Mouse (Mus musculus) layer of hippocampus, adult 2 months (tissue): Measurements from ENCODE around the gene Aifm2. TPM values are rescaled to one million over a fixed set of nuclear protein-coding genes. Genes with fewer than 3 reads are reported as not detected.

Experiments
- DNase-seq, 2 experiments: peaks; one replicate each; pipeline ENCODE4 v3.0.0; 2022; ENCODE audit warnings: low spot score in 2 of 2
- H3K27ac ChIP-seq: fragments of 200-600 bp; 2 replicates; pipeline ENCODE4 v1.8.1; 2022
- H3K4me3 ChIP-seq: fragments of 200-600 bp; 2 replicates; pipeline ENCODE4 v1.8.1; 2022; ENCODE audit warnings: mild to moderate bottlenecking
- CTCF ChIP-seq: fragments of 200-600 bp; conservative IDR thresholded peaks from 2 replicates; pipeline ENCODE4 v1.8.1; 2022; ENCODE audit warnings: antibody characterized with exemption, mild to moderate bottlenecking, moderate library complexity
- long read RNA-seq, 2 experiments: library from polyadenylated mRNA; stranded (forward); transcript quantifications; one replicate each; pipeline ENCODE4 v2.0.0; 2021; ENCODE audit warnings: borderline mapping rate in 2 of 2
- total RNA-seq, 2 experiments: library from RNA; stranded (reverse); gene quantifications; 2 replicates each; pipeline ENCODE4 v1.2.3; 2021

Gene Aifm2
- 1 to 10 TPM; 7.1 to 7.8 TPM for total RNA-seq
- long read RNA-seq, experiment 1, partial matches to known transcripts = 4 of 11 reads
- long read RNA-seq, experiment 1, other reads (novel, unspliced or antisense) = 2 of 11 reads
- long read RNA-seq, experiment 2, transcript Aifm2-203 (9 exons, 3,086 nt) = major isoform, 5 of 11 reads
- long read RNA-seq, experiment 2, partial matches to known transcripts = 2 of 11 reads
- long read RNA-seq, experiment 2, other reads (novel, unspliced or antisense) = 4 of 11 reads

- no peak for DNase-seq
- Histone ChIP-seq H3K4me3 (peak within 1 kb of the TSS; percentile 66), H3K27ac (peak within 1 kb of the TSS; percentile 67; the same call in 1 of the 2 replicates)
- TF ChIP-seq CTCF = no peak
Observed at GRCm38 (mm10) chr10:61714771-61715461, at the start of gene Aifm2. TSS of gene Aifm2 (plus strand) at chr10:61715263.

- Histone ChIP-seq H3K4me3 (no peak overlapping the region), H3K27ac (no peak overlapping the region)
- DNase-seq = no peak
- TF ChIP-seq CTCF = no peak
Observed at GRCm38 (mm10) chr10:61665651-61666050, 49.4 kb upstream of the Aifm2 start.

- Histone ChIP-seq H3K4me3 (no peak overlapping the region), H3K27ac (no peak overlapping the region)
- no peak for TF ChIP-seq CTCF
- DNase-seq = no peak
Observed at GRCm38 (mm10) chr10:61669289-61669688, 45.8 kb upstream of the Aifm2 start.

GRCm38 (mm10) chr10:61669896-61670295, 45.2 kb upstream of the Aifm2 start:
- DNase-seq = no peak
- no peak overlapping the region for H3K4me3 ChIP-seq
- no peak overlapping the region for H3K27ac ChIP-seq
- TF ChIP-seq CTCF = no peak

- Histone ChIP-seq H3K27ac (no peak overlapping the region), H3K4me3 (no peak overlapping the region)
- no peak for DNase-seq
- peak; percentile 61 for TF ChIP-seq CTCF
Observed at GRCm38 (mm10) chr10:61670758-61671157, 44.3 kb upstream of the Aifm2 start.

GRCm38 (mm10) chr10:61675935-61676334, 39.1 kb upstream of the Aifm2 start:
- H3K27ac ChIP-seq = no peak overlapping the region
- no peak for TF ChIP-seq CTCF
- no peak for DNase-seq
- H3K4me3 ChIP-seq = no peak overlapping the region

- TF ChIP-seq CTCF = no peak
- H3K27ac ChIP-seq = peak overlapping the region; percentile 95
- DNase-seq = no peak
- H3K4me3 ChIP-seq = peak overlapping the region; percentile 93
Observed at GRCm38 (mm10) chr10:61679545-61679944, 35.5 kb upstream of the Aifm2 start.

- TF ChIP-seq CTCF = no peak
- H3K27ac ChIP-seq = peak within 1 kb of the TSS; percentile 95
- H3K4me3 ChIP-seq = peak within 1 kb of the TSS; percentile 93
- peak; percentile 98 to 99 for DNase-seq
Observed at GRCm38 (mm10) chr10:61680015-61680913, 34.8 kb upstream of the Aifm2 start, which contains the start of gene Sar1a. TSS of gene Sar1a (plus strand) at chr10:61680299.

- no peak for TF ChIP-seq CTCF
- no peak for DNase-seq
- no peak overlapping the region for H3K4me3 ChIP-seq
- H3K27ac ChIP-seq = no peak overlapping the region
Observed at GRCm38 (mm10) chr10:61689405-61689804, 25.7 kb upstream of the Aifm2 start.

GRCm38 (mm10) chr10:61693563-61693962, 21.5 kb upstream of the Aifm2 start:
- TF ChIP-seq CTCF = no peak
- no peak for DNase-seq
- no peak overlapping the region for H3K4me3 ChIP-seq
- no peak overlapping the region for H3K27ac ChIP-seq

GRCm38 (mm10) chr10:61694870-61695670, 20.0 kb upstream of the Aifm2 start, which contains the start of gene Tysnd1:
TSS of gene Tysnd1 (plus strand) at chr10:61695514.
- Histone ChIP-seq H3K27ac (peak within 1 kb of the TSS; percentile 87), H3K4me3 (peak within 1 kb of the TSS; percentile 70)
- DNase-seq = peak; percentile 96 to 97
- TF ChIP-seq CTCF = peak; percentile 76
